8 mouse cellular contexts compared by ENCODE assay signal in the genomic region with DNA sequence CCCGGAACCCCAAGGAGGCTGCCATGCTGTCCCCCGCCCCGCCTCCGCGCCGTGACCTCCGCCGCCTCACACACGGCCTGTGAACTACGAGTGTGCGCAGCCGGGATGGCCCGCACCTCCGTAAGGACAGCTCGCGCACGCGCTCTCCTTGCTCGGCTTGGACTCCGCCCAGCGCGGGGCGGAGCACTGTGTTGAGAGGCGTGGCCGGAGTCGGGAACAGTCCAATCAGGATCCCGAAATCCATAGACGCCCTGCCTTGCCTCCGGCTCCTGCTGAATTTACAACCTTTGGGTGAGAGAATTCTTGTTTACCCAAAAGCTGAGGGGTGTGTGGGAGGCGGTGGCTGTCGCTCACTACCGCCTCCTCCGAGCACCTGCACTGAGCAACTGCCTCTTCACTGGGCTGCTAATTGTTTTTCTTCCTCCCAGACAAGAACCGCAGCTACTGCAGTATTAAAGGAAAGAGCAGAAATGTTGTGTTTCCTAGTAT. TPM values are rescaled to one million over a fixed set of nuclear protein-coding genes. Genes with fewer than 3 reads are reported as not detected.
A peak's percentile ranks its signal among the peaks of the same experiment; 100 is the strongest.
DNase-seq lines count a peak whose midpoint lies in the region; ATAC-seq and TF ChIP-seq lines count a peak whose summit lies in the region.

Gene Hibadh, minus strand, starts transcription at position 166 of the 489 bp plus-strand sequence.

- TF ChIP-seq CTCF in bone marrow macrophage, adult 2 months (IDR thresholded peaks at IDR 0.05; ENCODE audit: low read depth, low read length) = no peak
- no peak for TF ChIP-seq CTCF in embryonic fibroblast, embryonic 13.5 days (IDR thresholded peaks at IDR 0.05; ENCODE audit: borderline replicate concordance, insufficient read depth, low read length)

- TF ChIP-seq POLR2A in bone marrow macrophage, adult 2 months (IDR thresholded peaks at IDR 0.05; ENCODE audit: borderline replicate concordance, low read depth, low read length) = peak; percentile 71; the same call in 1 of the 2 replicates
- peak; percentile 99 for TF ChIP-seq POLR2A in embryonic fibroblast, embryonic 13.5 days (IDR thresholded peaks at IDR 0.05; ENCODE audit: low read depth, low read length)

- H3K4me3 ChIP-seq in bone marrow macrophage, adult 2 months (ENCODE audit: insufficient read depth, low read length) = peak within 1 kb of the TSS; percentile 90
- H3K4me3 ChIP-seq in embryonic fibroblast, embryonic 13.5 days (ENCODE audit: insufficient read depth, low read length) = peak within 1 kb of the TSS; percentile 95
- peak within 1 kb of the TSS; percentile 84 for H3K4me3 ChIP-seq in kidney, embryonic 14.5 days (ENCODE audit: low read length)
- peak within 1 kb of the TSS; percentile 79 for H3K4me3 ChIP-seq in limb, embryonic 15.5 days

- peaks cover 7% of the 10 kb centered on the region for H3K4me1 ChIP-seq in bone marrow macrophage, adult 2 months (ENCODE audit: control insufficient read depth, insufficient read depth, low read length)
- no peaks in the 10 kb centered on the region; the same call in 1 of the 2 replicates for H3K4me1 ChIP-seq in embryonic fibroblast, embryonic 13.5 days (ENCODE audit: control insufficient read depth, insufficient read depth, low read length)
- peaks cover 16% of the 10 kb centered on the region; the same call in 1 of the 2 replicates for H3K4me1 ChIP-seq in kidney, embryonic 14.5 days (ENCODE audit: control insufficient read depth, insufficient read depth, low read length)
- H3K4me1 ChIP-seq in limb, embryonic 15.5 days = no peaks in the 10 kb centered on the region

- H3K9me3 ChIP-seq in kidney, embryonic 14.5 days (ENCODE audit: control insufficient read depth, low read length) = no peaks in the 10 kb centered on the region
- no peaks in the 10 kb centered on the region for H3K9me3 ChIP-seq in limb, embryonic 15.5 days

- no peaks in the 10 kb centered on the region for H3K36me3 ChIP-seq in kidney, embryonic 14.5 days (ENCODE audit: control insufficient read depth, insufficient read depth, low read length)
- H3K36me3 ChIP-seq in limb, embryonic 15.5 days = no peaks in the 10 kb centered on the region

- WGBS in kidney, embryonic 14.5 days = 2% methylated on average over 34 of the region's 34 CpGs
- WGBS in limb, embryonic 15.5 days = under 1% methylated on average over 32 of the region's 34 CpGs

- peak; percentile 100 for DNase-seq in A20 (ENCODE audit: low read depth, low spot score)
- peak; percentile 98 for DNase-seq in heart, adult 9 months (ENCODE audit: low spot score in 2 of 2)
- peak; percentile 91 to 98 for DNase-seq in monocyte, adult 2 months (ENCODE audit: low read depth in 1 of 2, low spot score in 2 of 2)
- peak; percentile 98 to 99 for DNase-seq in spleen, postnatal 36 days (ENCODE audit: low spot score in 2 of 2)

- H3K9ac ChIP-seq in kidney, embryonic 14.5 days (ENCODE audit: low read depth, low read length) = peak within 1 kb of the TSS; percentile 79
- peak within 1 kb of the TSS; percentile 76 for H3K9ac ChIP-seq in limb, embryonic 15.5 days

- no peaks in the 10 kb centered on the region for H3K27me3 ChIP-seq in kidney, embryonic 14.5 days (ENCODE audit: control insufficient read depth, insufficient read depth, low read length)
- H3K27me3 ChIP-seq in limb, embryonic 15.5 days = no peaks in the 10 kb centered on the region

- peak within 1 kb of the TSS; percentile 62 for H3K4me2 ChIP-seq in kidney, embryonic 14.5 days (replicated peaks; ENCODE audit: low read depth, low read length)
- peak within 1 kb of the TSS; percentile 71 for H3K4me2 ChIP-seq in limb, embryonic 15.5 days

- peak; percentile 99 for ATAC-seq in kidney, embryonic 14.5 days (ENCODE audit: low FRiP score, low TSS enrichment)
- peak; percentile 98 for ATAC-seq in limb, embryonic 15.5 days (ENCODE audit: insufficient number of reproducible peaks, low FRiP score, low TSS enrichment, low read depth)

- H3K27ac ChIP-seq in bone marrow macrophage, adult 2 months (ENCODE audit: insufficient read depth, low read depth, low read length) = peak within 1 kb of the TSS; percentile 26
- 0 out of 2 replicates have a peak within 1 kb of the TSS, but pooled peaks have one; percentile 4 for H3K27ac ChIP-seq in embryonic fibroblast, embryonic 13.5 days (ENCODE audit: insufficient read depth, low read length)
- H3K27ac ChIP-seq in kidney, embryonic 14.5 days (ENCODE audit: low read depth, low read length) = peak within 1 kb of the TSS; percentile 73; the same call in 1 of the 2 replicates
- H3K27ac ChIP-seq in limb, embryonic 15.5 days = peak within 1 kb of the TSS; percentile 75

RNA-seq across cellular contexts. Expression of gene Hibadh, which starts in this region (rescaled TPM):
- 40.6 and 41.2 TPM in 2 replicates for polyA plus RNA-seq in bone marrow macrophage, adult 2 months (2012; ENCODE audit: insufficient read depth, insufficient read length, missing spikeins)
- 54.6 and 61.7 TPM in 2 replicates for polyA plus RNA-seq in embryonic fibroblast, embryonic 13.5 days (2011; ENCODE audit: insufficient read length, low read depth, missing spikeins)
- polyA plus RNA-seq in kidney, embryonic 14.5 days (2014; fragmentation: Nextera tagmentation; extraction: Ambion mirVana) = 69.5 and 95.1 TPM in 2 replicates
- 85.9 and 90.4 TPM in 2 replicates for polyA plus RNA-seq in limb, embryonic 15.5 days (2015; fragmentation: Nextera tagmentation; extraction: Ambion mirVana)

Comparison
In these comparisons a context has a peak if more than half of its experiments do, and no peak if none do; other contexts are left out.
1. Peak in every context shown above with its lines: DNase-seq, ATAC-seq, H3K4me3 ChIP-seq and H3K27ac ChIP-seq.
2. H3K27ac ChIP-seq: peak in every context shown above with its lines; median percentile 75 in limb, embryonic 15.5 days; 73 in kidney, embryonic 14.5 days; 26 in bone marrow macrophage, adult 2 months; 4 in embryonic fibroblast, embryonic 13.5 days.